Mouse (Mus musculus) left cerebral cortex, adult 2 months (tissue): ENCODE measurements around the gene Bpifc. TPM values are rescaled to one million over a fixed set of nuclear protein-coding genes. Genes with fewer than 3 reads are reported as not detected.
A peak's percentile ranks its signal among the peaks of the same experiment; 100 is the strongest.

Experiments
- DNase-seq, 2 experiments: peaks; one replicate each; pipeline ENCODE4 v3.0.0; 2021 to 2022; ENCODE audit warnings: low spot score in 2 of 2, mixed read lengths in 1 of 2; ENCODE audit errors: extremely low spot score in 1 of 2
- H3K27ac ChIP-seq: fragments of 200-600 bp; 2 replicates; pipeline ENCODE4 v1.8.1; 2022
- H3K4me3 ChIP-seq: fragments of 200-600 bp; 2 replicates; pipeline ENCODE4 v1.8.1; 2022
- CTCF ChIP-seq: fragments of 200-600 bp; IDR thresholded peaks from 2 replicates; pipeline ENCODE4 v1.8.1; 2022; ENCODE audit warnings: antibody characterized with exemption, mild to moderate bottlenecking, moderate library complexity
- intact Hi-C: fragments of 180-260 bp; cut with DNase I; formaldehyde crosslinking; loops from one replicate; pipeline ENCODE4 v1.15.1; 2025
- total RNA-seq, 2 experiments: library from RNA; stranded (reverse); gene quantifications; 2 replicates each; pipeline ENCODE4 v1.2.3; 2021

Gene Bpifc
- total RNA-seq, 2 experiments from 2014 or later: 0.11 TPM; not detected in 1

- Histone ChIP-seq H3K27ac (no peak overlapping the region), H3K4me3 (no peak overlapping the region)
- TF ChIP-seq CTCF: no peak
- intact Hi-C loops: loop anchor here (5.0 kb wide), 1 partner anchor 37 kb away; no protein-coding TSS in a partner anchor
- no peak for DNase-seq
Observed at GRCm38 (mm10) chr10:86009688-86010087, 2.0 kb downstream of the Bpifc start.

GRCm38 (mm10) chr10:86006455-86006854 is 5.2 kb downstream of the Bpifc start:
- intact Hi-C loops: no loop called here
- Histone ChIP-seq H3K4me3 (no peak overlapping the region), H3K27ac (no peak overlapping the region)
- DNase-seq: no peak
- no peak for TF ChIP-seq CTCF

- H3K27ac ChIP-seq: no peak overlapping the region
- intact Hi-C loops: no loop called here
- TF ChIP-seq CTCF: no peak
- H3K4me3 ChIP-seq: no peak overlapping the region
- no peak for DNase-seq
Observed at GRCm38 (mm10) chr10:86000447-86000846, 11.2 kb downstream of the Bpifc start.

- no peak overlapping the region for H3K4me3 ChIP-seq
- DNase-seq: no peak
- no peak for TF ChIP-seq CTCF
- intact Hi-C loops: no loop called here
- H3K27ac ChIP-seq: no peak overlapping the region
Observed at GRCm38 (mm10) chr10:85994543-85995104, 17.1 kb downstream of the Bpifc start.

GRCm38 (mm10) chr10:85993836-85994235 is 17.9 kb downstream of the Bpifc start:
- no peak overlapping the region for H3K4me3 ChIP-seq
- no peak for TF ChIP-seq CTCF
- intact Hi-C loops: no loop called here
- DNase-seq: no peak
- no peak overlapping the region for H3K27ac ChIP-seq

DNA sequence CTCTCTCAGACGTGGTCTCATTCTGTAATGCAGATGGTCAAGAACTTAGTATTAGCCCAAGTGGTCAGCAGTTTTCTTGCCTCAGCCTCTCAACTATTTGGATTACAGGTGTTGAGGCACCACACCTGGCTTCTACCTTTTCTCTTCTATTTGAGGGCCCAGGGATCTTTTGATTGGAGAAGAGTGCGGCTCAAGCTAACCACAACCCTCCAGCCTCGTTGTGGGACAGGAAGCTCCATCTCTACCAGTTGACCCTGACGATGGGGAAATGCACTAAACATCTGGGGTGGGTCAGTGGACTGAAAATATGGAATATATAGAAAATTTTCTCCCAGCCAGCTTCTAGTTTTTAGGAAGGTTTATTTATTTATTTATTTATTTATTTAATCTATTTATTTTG is 19.3 kb downstream of the Bpifc start:
- intact Hi-C loops: no loop called here
- Histone ChIP-seq H3K4me3 (no peak overlapping the region), H3K27ac (no peak overlapping the region)
- no peak for DNase-seq
- TF ChIP-seq CTCF: no peak

- Histone ChIP-seq H3K4me3 (no peak overlapping the region), H3K27ac (no peak overlapping the region)
- no peak for TF ChIP-seq CTCF
- DNase-seq: no peak
- intact Hi-C loops: no loop called here
Observed at GRCm38 (mm10) chr10:85989412-85990115, 22.1 kb downstream of the Bpifc start.

GRCm38 (mm10) chr10:85972915-85973314 is 38.8 kb downstream of the Bpifc start:
- no peak for TF ChIP-seq CTCF
- DNase-seq: peak in 1 of 2 experiments; percentile 11
- H3K27ac ChIP-seq: no peak overlapping the region
- intact Hi-C loops: loop anchor here (5.0 kb wide), 1 partner anchor 39 kb away; the partner anchor contains the start of gene Bpifc
- no peak overlapping the region for H3K4me3 ChIP-seq

DNA sequence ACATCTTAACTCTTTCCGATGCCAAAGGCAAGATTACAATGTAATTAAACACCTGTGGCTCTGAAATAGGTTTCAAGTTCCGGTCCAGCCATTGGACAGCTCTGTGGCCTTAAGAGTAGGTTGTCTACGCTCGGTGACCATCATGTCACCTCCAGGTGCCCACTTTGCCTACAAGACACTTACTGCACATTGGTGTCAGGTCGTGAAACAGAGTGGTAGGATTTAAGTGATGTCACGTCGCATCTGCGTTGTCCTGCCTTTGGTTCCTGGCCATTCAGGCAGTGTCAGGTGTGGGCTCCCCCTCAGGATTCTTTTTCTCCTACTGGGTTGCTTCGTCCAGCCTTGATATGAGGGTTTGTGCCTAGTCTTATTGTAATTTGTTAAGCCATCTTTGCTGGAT is 39.9 kb downstream of the Bpifc start:
- no peak for DNase-seq
- TF ChIP-seq CTCF: no peak
- Histone ChIP-seq H3K27ac (no peak overlapping the region), H3K4me3 (no peak overlapping the region)
- intact Hi-C loops: loop anchor here (5.0 kb wide), 1 partner anchor 40 kb away; the partner anchor contains the start of gene Bpifc

- intact Hi-C loops: loop anchor here (2.0 to 5.0 kb wide), 4 partner anchors 42 to 495 kb away; partner anchors contain the start of gene Bpifc
- no peak overlapping the region for H3K27ac ChIP-seq
- H3K4me3 ChIP-seq: no peak overlapping the region
- DNase-seq: no peak
- TF ChIP-seq CTCF: no peak
Observed at GRCm38 (mm10) chr10:85969894-85970620, 41.6 kb downstream of the Bpifc start.

DNA sequence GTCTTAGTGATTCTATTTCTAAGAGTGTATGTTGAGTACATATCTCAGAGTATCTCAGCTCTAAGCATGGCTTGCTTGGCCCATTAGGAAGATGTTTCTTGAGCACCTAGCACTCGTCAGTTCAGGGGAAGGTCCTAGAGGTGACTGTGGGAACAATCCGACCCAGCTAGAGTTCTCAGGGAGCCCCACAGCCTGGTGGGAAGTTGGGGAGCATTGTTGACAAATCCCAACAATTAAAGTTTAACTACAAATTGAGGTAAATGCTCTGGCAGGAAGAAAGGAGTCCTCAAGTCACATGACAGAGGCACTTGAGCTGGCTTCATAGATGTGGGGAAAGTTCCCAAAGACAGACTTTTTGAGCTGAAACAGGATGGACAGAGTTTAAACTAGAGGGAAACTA is 43.0 kb downstream of the Bpifc start:
- Histone ChIP-seq H3K27ac (no peak overlapping the region), H3K4me3 (no peak overlapping the region)
- TF ChIP-seq CTCF: no peak
- intact Hi-C loops: loop anchor here (2.0 to 5.0 kb wide), 3 partner anchors 99 to 496 kb away; no protein-coding TSS in a partner anchor
- DNase-seq: no peak

- H3K4me3 ChIP-seq: no peak overlapping the region
- peak; percentile 81 to 89 for DNase-seq
- H3K27ac ChIP-seq: no peak overlapping the region
- intact Hi-C loops: loop anchor here (2.0 to 5.0 kb wide), 3 partner anchors 99 to 497 kb away; no protein-coding TSS in a partner anchor
- TF ChIP-seq CTCF: peak; percentile 95
Observed at GRCm38 (mm10) chr10:85968157-85968634, 43.5 kb downstream of the Bpifc start.
